Mouse (Mus musculus): Measurements from ENCODE around the gene Pdk2.

- no peak for TF ChIP-seq CTCF (IDR thresholded peaks at IDR 0.05; ENCODE audit: control insufficient read depth, insufficient read depth, insufficient replicate concordance, low read depth, low read length)
- TF ChIP-seq POLR2A (IDR thresholded peaks at IDR 0.05; ENCODE audit: control insufficient read depth, low read depth, low read length): no peak
Observed at GRCm38 (mm10) chr11:95001584-95002347, 39.4 kb downstream of the Pdk2 start.

Measured in testis, adult 2 months (tissue).